21 mouse cellular contexts compared by ENCODE assay signal in genomic region chr17:5968562-5968961, GRCm38 (mm10). TPM values are rescaled to one million over a fixed set of nuclear protein-coding genes. Genes with fewer than 3 reads are reported as not detected.
DNase-seq lines count a peak whose midpoint lies in the region; ATAC-seq and TF ChIP-seq lines count a peak whose summit lies in the region.
"Had no signal": no experiment of that assay in that cellular context is flagged by ENCODE, and none has a peak within 500 bp of the region (broad histone marks: within the 10 kb centered on the region; RNA-seq: fewer than 3 reads in every experiment).

No protein-coding gene starts in this region.

- no peak for TF ChIP-seq CTCF in lung, adult 2 months (IDR thresholded peaks at IDR 0.05; ENCODE audit: insufficient read depth, low read length)

- no peaks in the 10 kb centered on the region for H3K27me3 ChIP-seq in heart, embryonic 10.5 days (ENCODE audit: insufficient read depth, poor library complexity, severe bottlenecking)
- H3K27me3 ChIP-seq in splenic B cell, adult 2 months (ENCODE audit: control insufficient read depth, insufficient read depth, low read length, poor library complexity, severe bottlenecking) = no peaks in the 10 kb centered on the region
- H3K27me3 ChIP-seq: forebrain, embryonic 13.5 days; heart, embryonic 12.5 days had no signal

- DNase-seq in heart, adult 11 months = peak; percentile 89
- no peak for DNase-seq in heart, embryonic 10.5 days (ENCODE audit: low spot score)
- peak; percentile 38 for DNase-seq in lung, postnatal 36 days
- DNase-seq in lung, adult 2 months = no peak
- DNase-seq in splenic B cell, adult 2 months (ENCODE audit: low read depth, low spot score) = peak; percentile 25
- DNase-seq in right cerebral cortex, postnatal 14 days = no peak
- DNase-seq: adrenal gland, adult 8-10 months; cerebellum, adult 2 months; cerebellum, postnatal 25 days; gastrocnemius, adult 2 months; heart, postnatal 10 days; kidney, adult 18-20 months; kidney, postnatal 10 days; liver; thymus, adult 2 months had no signal

- no peak for ATAC-seq in megakaryocyte progenitor cell, adult 5-6 weeks (replicated peaks; ENCODE audit: poor library complexity)
- ATAC-seq in granulocyte monocyte progenitor cell, adult 5-6 weeks (replicated peaks; ENCODE audit: poor library complexity, severe bottlenecking) = no peak
- ATAC-seq: forebrain, embryonic 13.5 days had no signal

- H3K27ac ChIP-seq in heart, embryonic 10.5 days = no peak overlapping the region
- H3K27ac ChIP-seq: forebrain, embryonic 13.5 days; gastrocnemius, adult 2 months; hindbrain, embryonic 10.5 days; limb, embryonic 10.5 days had no signal

- H3K4me1 ChIP-seq in heart, embryonic 10.5 days = peaks cover 12% of the 10 kb centered on the region
- peaks cover 11% of the 10 kb centered on the region for H3K4me1 ChIP-seq in lung, adult 2 months (ENCODE audit: control insufficient read depth, insufficient read depth, low read length)
- H3K4me1 ChIP-seq: forebrain, embryonic 13.5 days; limb, embryonic 10.5 days had no signal

- WGBS in heart, embryonic 10.5 days = 60% methylated on average over 6 of the region's 6 CpGs
- 73% methylated on average over 6 of the region's 6 CpGs for WGBS in lung, adult 2 months

- H3K36me3 ChIP-seq in heart, embryonic 10.5 days = no peaks in the 10 kb centered on the region
- H3K36me3 ChIP-seq in splenic B cell, adult 2 months (ENCODE audit: control insufficient read depth, insufficient read depth, low read length, poor library complexity, severe bottlenecking) = no peaks in the 10 kb centered on the region
- H3K36me3 ChIP-seq: heart, embryonic 12.5 days; hindbrain, embryonic 10.5 days; limb, embryonic 10.5 days had no signal

- H3K4me3 ChIP-seq in heart, embryonic 10.5 days = no peak overlapping the region
- H3K4me3 ChIP-seq in lung, adult 2 months (replicated peaks; ENCODE audit: extremely low read depth, low read depth, low read length) = no peak overlapping the region
- H3K4me3 ChIP-seq: forebrain, embryonic 13.5 days; gastrocnemius, adult 2 months; heart, embryonic 12.5 days; hindbrain, embryonic 10.5 days; limb, embryonic 10.5 days had no signal

- H3K9me3 ChIP-seq in heart, embryonic 10.5 days = no peaks in the 10 kb centered on the region
- H3K9me3 ChIP-seq: forebrain, embryonic 13.5 days; heart, embryonic 12.5 days; hindbrain, embryonic 10.5 days; limb, embryonic 10.5 days had no signal

- no peak for TF ChIP-seq POLR2A in lung, adult 2 months (IDR thresholded peaks at IDR 0.05; ENCODE audit: borderline replicate concordance, extremely low read depth, low read depth, low read length)

RNA-seq across cellular contexts. Expression of gene Synj2, which starts 27.5 kb away (rescaled TPM):
- 3.4 and 3.8 TPM in 2 replicates for polyA plus RNA-seq in heart, embryonic 10.5 days (2016; fragmentation: Nextera tagmentation; extraction: Ambion mirVana)
- 7.1 and 10.9 TPM in 2 replicates for polyA plus RNA-seq in lung, adult 2 months (2012; rRNA removed)
- 7.5 and 8.3 TPM in 2 replicates for total RNA-seq in megakaryocyte progenitor cell, adult 5-6 weeks (2015)
- 9.8 and 11.0 TPM in 2 replicates for total RNA-seq in megakaryocyte progenitor cell, adult 5-6 weeks (2017)
- 11.2 and 14.4 TPM in 2 replicates for total RNA-seq in granulocyte monocyte progenitor cell, adult 5-6 weeks (2014; fragmentation: Nextera tagmentation)
- 9.3 and 11.6 TPM in 2 replicates for total RNA-seq in granulocyte monocyte progenitor cell, adult 5-6 weeks (2017)

Comparison
In these comparisons a context has a peak if more than half of its experiments do, and no peak if none do; other contexts are left out.
1. DNase-seq: peak in heart, adult 11 months (single experiment), lung, postnatal 36 days (single experiment) and splenic B cell, adult 2 months (single experiment); none in heart, embryonic 10.5 days (single experiment), lung, adult 2 months (single experiment) and right cerebral cortex, postnatal 14 days (single experiment).